Mouse (Mus musculus): ENCODE data around the gene Grb10.

Gene Grb10

DNA sequence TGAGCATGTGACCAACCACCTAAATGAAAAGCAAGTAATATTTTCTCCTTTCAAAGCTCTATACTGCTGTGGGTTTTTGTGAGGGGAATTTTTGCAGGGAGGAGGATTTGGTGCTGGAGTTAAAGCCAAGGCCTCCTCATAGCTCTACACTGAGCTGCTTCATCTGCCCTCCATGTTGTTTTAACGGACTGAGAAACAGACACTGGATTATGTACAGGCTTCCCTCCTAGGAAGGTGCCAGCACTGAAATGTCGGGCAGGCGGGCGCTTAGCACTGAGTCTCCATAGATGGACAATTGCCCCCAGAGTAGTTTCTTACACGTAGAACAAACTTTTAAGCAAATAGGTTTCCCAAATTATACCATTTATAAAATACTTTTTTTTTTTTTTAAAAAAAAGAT, 4.1 kb downstream of the Grb10 start:
- no peak for DNase-seq (ENCODE audit: low spot score)

DNA sequence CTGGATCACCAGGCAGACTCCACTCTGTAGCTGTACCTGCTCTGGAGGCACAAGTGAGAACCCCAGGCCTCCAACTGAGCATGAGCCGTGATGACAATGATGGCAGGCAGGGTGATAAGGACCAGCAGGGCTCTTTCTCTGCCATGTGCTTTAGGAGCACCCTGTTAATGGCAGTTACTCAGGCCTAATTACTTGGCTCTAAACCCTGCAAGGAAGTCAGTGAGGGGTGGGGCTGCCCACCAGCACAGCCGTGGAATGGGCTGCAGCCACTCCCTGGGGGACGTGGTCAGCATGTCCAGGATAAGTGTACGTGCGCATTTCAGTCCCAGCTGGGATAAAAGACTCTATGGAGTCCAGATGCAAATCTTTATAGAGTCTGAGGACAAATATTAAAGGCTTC, 5.7 kb downstream of the Grb10 start:
- no peak for DNase-seq (ENCODE audit: low spot score)

DNA sequence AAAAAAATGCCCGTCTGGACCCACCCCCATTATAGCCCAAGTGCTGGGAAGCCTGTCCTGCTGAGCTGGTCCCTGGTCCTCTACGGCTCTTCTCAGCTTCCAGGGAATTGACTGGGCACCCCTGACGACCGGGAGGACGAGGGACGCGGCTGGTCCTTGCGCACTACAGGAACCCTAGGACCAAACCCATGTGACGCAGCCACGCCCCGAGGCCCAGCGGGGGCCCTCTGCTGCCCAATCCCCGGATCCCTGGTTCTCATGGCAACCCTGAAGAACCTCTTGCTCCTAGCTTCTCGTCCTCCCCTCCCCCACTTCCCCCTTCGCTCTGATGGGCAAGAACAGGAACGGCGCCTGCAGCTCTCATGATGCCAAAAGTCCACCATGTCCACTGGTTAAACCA, 11.8 kb downstream of the Grb10 start:
- DNase-seq (ENCODE audit: low spot score): peak; percentile 57

DNA sequence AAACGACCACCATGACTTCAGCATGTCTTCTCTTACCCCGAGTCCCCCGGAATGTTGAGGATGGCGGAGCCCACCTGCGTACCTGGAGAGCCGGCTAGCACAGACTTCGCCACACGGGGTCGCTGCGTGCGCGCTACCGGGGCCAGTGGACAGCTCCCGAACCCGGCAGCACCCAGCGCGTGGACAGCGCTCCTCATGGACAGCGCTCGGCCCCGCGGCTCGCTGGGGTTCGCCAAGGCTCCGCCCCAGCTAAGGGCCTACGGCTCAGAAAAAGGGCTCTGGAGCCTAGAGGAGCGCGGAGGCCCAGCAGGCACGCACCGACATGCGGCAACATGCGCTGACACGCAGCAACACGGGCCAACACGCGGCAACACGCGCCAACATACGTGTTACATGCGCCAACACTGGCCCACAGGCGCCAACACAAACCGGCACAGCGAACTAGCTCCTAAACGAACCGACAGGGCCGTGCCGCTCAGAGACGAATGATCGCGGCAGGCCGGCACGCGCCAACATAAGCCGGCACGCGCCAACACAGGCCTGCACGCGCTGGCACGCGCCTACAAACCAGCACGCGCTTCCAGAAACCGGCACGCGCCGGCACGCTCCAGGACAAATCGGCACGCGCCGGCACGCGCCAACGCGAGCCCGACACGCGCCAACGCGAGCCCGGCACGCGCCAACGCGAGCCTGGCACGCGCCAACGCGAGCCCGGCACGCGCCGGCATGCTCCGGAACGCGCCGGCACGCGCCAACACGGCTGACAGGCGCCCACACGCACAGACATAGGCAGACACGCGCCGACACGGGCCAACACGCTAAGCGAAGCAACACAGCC, 12.5 kb downstream of the Grb10 start:
- DNase-seq (ENCODE audit: low spot score): peak; percentile 84

DNA sequence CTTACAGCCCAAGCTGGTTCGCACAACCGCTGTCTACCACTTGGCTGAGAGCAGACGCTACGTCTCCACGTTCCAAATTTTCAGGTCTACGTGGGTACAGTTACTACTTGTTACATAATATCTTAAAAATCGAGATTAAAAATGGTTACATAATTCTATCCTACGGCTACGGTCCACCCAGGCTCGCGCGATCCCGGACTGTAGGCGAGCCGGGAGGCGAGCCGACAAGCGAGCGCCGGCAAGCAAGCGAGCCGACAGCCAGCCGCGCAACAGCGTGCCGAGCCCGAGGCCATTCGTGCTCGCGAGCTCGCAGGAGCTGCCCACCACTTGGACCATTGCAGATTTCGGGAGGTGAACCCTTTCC, 13.1 kb downstream of the Grb10 start:
- DNase-seq (ENCODE audit: low spot score): no peak

DNA sequence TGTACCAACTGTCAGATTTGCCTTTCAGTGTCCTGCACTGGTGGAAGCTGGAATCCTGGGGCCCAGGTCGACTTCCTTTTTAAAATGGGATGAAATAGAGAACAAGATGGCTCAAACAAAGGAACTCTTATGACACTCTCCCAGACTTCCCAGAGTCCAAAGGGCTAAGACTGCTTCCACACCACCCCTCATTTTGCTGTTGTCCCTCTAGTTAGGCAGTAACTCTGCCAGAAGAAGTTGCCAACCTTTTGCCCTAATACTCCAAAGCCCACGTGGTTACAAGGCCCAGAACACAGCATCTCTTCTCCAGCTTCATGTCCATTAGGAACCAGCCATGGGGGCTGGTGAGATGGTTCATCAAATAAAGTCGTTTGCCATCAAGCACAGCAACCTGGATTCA, 15.4 kb downstream of the Grb10 start:
- no peak for DNase-seq (ENCODE audit: low spot score)

DNA sequence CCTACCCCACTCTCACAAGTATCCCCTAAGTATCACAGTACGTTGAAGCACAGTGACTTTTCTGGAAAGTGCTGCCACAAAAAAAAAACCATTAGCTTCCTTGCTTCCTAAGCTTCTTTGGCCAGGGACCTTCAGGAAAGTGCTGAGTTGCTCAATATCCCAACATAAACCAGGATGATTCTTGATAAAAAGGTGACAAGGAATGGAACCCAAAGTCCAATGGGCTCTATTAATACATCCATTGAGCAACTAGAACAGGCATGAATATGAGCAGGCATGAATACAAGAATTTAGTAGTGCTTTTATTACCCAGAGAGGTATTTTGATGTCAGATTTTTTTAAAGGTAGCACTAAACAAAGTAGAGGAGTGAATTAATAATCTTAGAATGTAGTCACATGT, 18.8 kb downstream of the Grb10 start:
- DNase-seq (ENCODE audit: low spot score): no peak

DNA sequence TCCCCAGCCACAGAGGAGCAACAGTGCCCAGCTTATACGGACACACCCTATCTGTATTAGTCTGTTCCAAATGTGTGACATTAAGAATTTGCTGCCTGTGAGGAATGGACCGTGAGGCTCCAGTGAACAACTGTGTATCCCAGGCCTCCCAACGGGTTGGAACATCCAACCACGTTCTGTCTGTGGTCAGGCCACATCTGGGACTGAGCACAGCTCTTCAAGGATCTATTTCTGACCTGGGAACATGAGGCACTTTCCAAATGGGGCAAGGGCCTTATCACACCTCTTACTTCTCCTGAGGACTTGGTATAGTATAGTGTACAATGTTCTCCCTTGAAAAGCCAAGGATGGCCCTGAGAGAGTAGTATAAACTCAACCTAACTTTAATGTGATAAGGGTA, 19.9 kb downstream of the Grb10 start:
- DNase-seq (ENCODE audit: low spot score): no peak

DNA sequence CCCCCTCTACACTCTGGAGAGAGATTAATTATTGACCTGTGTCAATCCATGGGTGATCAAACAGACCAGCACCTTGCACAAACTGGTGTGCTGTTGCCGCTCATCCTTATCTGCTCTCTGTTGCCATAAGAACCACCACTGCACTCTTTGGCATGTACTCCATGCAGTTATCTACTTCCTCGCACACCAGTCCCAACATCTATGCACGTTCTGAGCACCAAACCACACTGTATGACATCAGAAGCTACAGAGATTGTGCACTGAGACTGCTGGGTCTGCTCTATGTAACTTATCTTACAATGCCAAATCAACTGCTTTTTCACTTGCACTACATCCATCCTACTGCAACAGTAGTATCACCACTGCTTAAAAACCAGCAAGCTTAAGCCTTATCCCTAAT, 28.4 kb downstream of the Grb10 start:
- DNase-seq (ENCODE audit: low spot score): no peak

DNA sequence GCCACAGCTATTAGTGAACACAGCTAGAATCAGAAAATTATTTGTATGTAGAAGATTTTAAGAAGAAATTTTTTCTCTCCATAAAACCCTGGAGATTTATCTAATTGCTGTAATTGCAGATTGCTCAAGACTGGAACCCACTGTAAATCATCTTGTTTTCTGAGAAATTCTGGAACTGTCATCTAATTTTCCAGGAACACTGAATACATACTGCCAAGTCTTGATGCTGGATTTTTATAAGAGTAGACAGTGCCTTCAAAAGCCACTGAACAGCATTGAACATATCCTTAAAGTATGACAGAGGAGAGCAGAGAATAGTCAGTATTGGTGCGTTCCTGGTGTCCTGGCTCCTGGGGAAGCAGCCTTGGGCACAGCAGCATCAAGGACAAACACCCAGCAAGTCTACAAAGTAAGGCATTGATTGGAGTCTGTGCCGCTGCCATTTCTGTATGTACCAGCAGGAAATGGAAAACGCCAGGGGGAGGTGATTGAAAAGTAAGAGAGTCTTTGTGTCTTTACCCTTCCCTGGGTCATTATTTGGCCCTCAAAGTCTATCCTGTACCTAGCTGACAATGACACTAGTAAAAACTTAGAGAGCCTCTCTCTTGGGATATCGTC, 38.1 kb downstream of the Grb10 start:
- DNase-seq (ENCODE audit: low spot score): no peak

DNA sequence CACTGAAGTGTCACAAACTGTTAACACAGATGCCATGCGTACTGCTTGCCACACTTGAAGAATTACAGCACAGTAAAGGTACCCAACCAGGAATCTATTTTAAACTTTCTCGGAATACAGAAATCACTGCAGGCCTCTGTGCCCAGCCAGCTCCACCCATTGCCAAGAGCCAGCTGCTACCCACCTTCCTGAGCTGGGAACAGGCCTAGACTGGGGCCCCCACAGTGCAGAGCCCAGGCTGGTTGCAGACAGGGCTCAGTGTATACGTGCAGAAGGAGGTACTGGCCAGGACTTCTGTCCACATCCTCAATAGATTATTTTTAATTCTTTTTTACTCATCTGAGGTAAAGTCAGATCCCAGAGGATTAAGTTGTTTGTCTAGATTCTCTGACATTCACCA, 39.6 kb downstream of the Grb10 start:
- DNase-seq (ENCODE audit: low spot score): no peak

DNA sequence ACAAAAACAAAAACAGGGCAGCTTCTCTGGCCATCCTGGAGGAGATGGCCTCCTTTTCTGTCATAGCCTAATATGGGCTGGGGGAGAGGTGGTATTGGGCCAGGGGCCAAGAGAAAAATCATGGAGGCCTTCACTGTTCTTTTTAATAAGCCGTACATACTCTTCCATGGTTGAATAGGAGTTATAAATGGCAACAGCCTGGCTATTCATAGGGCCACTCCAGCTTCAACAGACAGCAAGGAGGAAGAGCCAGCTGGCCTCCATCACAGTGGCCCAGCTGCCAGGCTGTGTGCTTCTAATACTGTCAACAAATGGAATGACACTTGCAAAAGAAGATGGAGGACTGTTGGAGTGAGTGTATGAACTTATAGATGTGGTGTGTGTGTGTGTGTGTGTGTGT, 41.4 kb downstream of the Grb10 start:
- no peak for DNase-seq (ENCODE audit: low spot score)

DNA sequence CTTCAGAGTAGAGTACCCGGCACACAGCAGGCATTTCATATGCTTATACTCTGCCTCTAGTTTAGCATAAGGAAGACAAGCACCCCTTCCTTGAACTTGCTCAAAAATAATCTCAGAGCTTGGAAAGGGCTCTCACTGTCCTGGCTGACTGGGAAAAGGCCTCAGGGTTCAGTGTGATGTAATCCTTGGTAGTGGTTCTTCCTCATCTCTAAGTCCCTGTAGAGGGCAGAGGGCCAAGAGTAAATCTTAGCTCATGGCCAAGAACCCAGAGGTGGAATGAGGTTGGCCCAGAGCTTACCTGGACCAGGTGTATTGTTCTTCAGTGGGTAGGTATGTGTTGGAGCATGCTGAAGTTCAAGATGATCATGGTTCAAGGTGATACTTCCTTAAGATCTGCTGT, 43.1 kb downstream of the Grb10 start:
- no peak for DNase-seq (ENCODE audit: low spot score)

DNA sequence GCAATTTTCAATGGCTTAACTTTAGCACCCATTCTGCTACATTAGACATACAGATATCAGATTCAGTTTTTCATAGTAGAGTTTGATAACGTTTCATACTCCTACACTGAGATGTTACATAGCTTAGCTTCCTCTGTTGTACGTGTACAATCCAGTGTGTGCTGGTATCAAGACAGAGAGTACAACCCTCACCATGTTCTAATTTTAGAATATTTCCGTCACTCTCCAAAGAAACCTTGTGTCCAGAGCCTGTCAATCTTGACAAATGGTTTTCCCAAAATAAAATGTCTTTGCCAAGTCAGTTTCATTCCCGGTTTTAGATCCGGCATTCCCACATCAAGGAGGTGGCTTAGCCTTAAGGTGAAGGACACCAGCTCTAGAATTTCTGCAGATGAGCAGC, 44.7 kb downstream of the Grb10 start:
- no peak for DNase-seq (ENCODE audit: low spot score)

DNA sequence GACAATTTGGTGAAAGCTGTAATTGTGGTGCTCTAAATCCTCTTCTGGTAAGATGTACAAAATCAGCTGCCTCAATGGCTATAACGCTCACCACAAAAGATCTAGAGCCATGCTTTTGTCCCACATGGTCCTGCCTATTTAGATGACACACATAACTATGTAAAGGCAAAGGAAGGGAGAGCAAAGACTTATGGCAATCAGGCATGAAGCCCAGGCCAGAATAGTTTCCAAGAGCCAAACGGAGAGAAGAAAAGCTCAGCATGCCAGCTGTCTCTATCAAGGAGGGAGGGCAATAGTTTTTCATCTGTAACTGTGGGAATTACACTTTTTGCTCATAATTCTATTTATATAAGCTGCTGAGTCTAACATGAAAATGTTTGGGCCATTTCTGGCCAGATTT, 45.3 kb downstream of the Grb10 start:
- DNase-seq (ENCODE audit: low spot score): no peak

DNA sequence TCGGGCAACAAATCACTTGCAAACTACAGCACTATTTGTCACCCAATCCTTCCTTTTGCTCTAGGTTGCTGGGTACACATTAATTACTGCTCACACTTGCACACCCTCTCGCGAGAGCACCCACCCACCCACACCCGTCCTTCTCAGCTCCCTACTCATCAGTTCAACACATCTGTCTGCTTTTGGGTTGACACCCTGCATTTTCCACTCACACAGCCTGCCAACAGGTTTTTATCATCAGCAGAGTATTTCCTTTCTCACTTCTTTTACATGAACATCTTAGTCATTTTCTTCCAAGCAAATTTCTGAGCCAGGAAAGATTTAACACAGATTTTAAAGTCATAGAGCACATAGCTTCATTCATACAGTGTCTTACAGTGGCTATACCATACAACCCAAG, 48.6 kb downstream of the Grb10 start:
- DNase-seq (ENCODE audit: low spot score): no peak

DNA sequence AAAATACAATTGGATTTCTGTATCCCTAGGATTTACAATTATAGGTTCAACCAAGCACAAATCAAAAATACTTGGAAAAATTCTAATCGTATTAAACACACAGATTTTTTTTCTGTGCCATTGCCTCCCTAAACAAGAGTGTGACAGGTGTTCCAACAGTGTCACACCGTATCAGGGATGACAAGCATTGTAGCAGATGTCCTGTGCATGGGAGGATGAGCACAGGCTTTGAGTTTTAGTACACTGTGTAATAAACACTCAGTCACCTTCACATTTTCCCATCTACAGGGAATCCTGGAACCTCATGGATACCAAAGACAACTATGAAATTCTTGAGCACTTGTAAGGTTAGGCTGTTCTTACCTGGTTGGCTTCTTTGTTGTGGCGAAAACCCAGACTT, 51.2 kb downstream of the Grb10 start:
- DNase-seq (ENCODE audit: low spot score): no peak

DNA sequence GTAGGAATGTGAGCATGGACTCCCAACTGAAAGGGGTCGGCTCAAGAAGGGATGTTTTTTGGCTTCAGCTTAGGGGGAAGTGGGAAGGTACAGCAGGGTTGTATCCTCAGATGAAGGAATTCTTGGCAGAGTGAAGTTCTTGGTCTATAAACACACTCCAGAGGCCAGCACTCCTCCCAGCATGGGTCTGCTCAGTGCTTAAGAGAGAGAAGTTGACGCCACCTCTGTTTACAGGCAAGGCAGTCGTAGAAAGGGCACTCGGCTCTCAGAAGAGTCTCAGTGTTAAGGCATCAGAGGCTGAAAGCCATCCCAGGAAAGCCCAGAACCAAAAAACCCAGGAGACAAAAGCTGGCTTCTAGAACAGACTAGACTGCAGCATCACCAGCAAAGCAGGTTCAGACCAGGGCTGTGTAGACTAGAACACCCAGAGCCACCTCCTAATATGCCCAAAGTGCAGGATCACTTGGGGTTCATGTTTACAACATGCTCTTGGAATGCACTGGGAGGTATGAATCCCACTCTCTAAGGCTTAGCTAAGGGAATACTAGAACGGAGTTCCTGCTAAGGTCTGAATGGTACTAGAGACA, 59.8 kb downstream of the Grb10 start:
- no peak for DNase-seq (ENCODE audit: low spot score)

DNA sequence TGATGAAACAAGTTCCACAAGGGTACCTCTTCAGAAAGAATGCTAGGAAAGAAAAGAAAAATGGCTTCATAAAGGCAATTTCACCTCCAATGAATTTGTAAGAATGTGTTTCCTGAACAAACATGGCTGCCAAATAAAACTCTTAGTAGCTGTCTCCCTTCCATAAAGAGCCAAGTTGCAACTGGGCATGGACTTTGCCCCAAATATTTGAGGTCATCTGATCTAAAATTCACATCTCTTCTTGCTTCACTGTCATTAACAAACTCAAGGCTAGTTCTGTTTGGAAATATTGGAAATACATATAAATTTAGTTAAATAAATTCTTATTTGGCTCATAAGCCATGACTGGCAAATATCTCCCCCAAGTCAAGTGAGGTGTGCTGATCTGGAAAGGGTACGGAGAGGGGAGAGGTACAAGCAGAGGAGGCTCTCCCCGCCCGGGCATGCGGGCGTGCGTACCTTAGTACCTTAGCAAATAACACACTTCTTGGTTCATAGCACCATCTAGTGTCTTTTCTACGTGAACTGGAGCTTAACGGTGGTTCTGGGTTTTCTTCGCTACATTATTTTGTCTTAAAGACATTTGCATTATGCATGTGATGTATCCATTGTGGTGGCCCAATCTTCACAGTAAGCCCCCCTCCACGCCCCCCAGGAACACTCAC, 63.8 kb downstream of the Grb10 start:
- DNase-seq (ENCODE audit: low spot score): no peak

DNA sequence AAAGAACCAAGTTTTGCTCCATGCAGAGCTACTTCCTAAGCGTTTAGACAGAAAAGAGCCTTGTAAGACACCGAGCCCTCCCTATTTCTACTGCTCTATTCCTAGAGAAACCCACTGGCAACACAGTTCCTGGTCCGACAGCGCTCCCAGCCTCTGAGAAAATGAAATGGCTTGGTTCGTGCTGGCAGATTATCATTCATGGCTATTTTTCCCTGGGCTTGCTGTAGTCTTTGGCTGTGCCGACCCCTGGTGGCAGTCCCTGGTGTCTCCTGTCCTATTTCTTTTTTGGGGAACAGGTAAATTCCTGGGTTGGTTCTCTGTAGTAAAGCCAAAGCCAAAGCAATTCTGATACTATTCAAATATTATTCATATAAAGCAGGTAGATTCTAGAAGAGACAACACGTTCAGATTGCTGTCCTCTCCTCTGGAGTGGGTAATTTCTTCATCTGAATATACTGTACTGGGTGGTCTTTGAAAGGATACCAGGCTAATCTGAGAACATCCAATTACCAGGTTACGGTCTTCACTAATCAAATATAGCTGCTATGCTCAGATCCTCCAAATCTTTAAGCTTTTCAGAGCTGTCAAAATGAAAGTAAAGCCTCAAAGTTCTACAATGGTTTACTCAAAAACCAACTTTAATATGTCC, 65.0 kb downstream of the Grb10 start:
- DNase-seq (ENCODE audit: low spot score): peak; percentile 28

DNA sequence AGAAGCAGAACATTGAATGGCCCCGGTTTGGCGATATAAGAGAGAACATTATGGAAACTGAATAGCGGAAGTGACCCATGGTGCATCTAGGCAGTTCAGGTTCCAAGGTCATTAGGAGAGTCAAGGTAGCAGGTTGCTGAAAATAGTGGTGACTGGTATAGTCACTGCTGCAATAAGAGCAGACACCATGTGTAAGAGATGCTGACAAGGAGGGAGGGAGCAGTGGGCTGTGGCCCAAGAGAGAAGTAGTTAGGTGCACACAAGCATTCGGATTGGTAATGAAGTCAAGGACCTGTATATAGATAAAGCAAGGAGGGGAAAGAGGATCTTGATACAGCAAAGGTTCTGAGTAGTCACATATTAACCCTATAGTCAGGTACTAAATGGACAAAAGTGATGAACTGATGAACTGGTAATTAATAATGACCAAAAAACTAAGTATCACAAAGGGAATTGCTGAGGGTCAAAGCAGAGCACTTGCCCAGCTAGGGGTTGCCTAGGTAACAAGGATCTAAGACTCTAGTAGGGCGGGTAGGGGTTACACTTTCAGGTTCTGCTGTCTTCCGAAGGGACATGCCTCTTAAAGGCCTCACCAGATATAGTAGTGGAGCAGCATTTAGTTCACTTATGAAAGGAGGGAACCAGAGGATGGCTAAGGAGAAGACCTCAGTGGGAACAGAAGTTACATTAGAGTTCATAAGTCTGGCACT, 65.9 kb downstream of the Grb10 start:
- DNase-seq (ENCODE audit: low spot score): no peak

DNA sequence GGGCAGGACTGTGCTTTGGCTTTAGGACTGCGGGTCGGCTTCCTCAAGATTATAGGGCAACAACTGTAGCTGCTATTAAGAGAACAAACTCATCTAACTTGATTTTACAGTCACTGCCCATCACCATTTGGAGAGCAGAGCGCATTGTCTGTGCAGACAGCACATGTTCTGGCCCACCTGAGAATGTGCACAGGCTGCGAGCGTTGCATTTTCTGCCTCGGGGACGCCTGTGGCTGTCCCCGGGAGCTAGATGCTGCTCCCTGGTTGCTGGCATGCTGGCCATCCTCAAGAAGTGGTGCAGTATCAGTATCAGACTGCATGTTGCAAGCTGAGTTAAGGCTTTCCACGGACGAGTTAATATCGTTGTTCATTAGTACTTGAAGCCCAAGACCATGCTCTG, 68.2 kb downstream of the Grb10 start:
- DNase-seq (ENCODE audit: low spot score): no peak

Measured in testis, postnatal 14 days (tissue).